Mouse (Mus musculus) layer of hippocampus, adult 8-10 months (tissue): Measurements from ENCODE around the gene Gm6176. TPM values are rescaled to one million over a fixed set of nuclear protein-coding genes. Genes with fewer than 3 reads are reported as not detected.
"Not testable (repeated sequence)": the region's sequence is repeated elsewhere in the genome, so short reads cannot be mapped to it uniquely, and the experiment has no call there.

Experiments used
- DNase-seq, 2 experiments: peaks; one replicate each; pipeline ENCODE4 v3.0.0; 2022; ENCODE audit warnings: low spot score in 2 of 2
- total RNA-seq, 4 experiments: library from RNA; stranded (reverse); gene quantifications; 2 replicates each; pipeline ENCODE4 v1.2.4; 2022

Gene Gm6176
- total RNA-seq = not detected

DNA sequence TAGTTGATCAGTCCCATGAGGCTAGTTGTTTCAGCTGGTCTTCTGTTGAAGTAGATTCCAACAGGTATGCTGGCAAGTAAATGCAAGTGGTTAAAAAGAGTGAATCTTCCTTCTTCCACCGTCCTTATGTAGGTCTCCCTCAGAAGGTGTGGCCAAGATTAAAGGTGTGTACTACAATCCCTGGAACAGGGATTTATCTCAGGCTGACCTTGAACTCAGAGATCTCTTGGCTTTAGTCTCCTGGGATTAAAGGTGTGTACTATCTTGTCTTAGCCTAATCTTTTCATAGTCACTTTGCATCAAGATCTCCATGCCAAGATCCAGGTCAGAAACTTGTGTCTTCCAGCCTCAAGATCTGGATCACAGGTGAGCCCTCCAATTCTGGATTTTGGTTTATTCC, at the start of gene Gm6176:
Gene Gm6176, minus strand, starts transcription at position 101 of the 400 bp plus-strand sequence.
- not testable (repeated sequence) for DNase-seq

DNA sequence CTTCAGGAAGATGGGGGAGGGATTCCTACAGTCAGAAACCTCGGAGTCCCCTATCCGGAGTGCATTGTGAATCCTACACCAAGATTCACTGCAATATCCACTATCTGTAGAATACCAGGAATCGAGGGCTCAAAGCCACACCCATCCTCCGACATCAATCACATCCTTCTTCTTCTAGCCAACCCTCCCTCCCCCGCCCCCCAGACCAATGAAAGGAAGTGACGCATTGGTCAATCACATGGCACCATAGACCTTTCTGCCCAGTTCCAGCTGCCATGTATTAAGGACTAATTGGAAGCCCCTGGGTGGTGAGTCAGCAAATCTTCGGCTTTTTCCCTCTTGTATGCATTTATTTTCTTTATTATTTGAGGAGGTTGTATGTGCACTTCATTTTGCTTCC, 12.7 kb upstream of the Gm6176 start, which contains the start of gene Vmn1r139:
Gene Vmn1r139, plus strand, starts transcription at position 301 of the 400 bp plus-strand sequence.
- DNase-seq = not testable (repeated sequence)

DNA sequence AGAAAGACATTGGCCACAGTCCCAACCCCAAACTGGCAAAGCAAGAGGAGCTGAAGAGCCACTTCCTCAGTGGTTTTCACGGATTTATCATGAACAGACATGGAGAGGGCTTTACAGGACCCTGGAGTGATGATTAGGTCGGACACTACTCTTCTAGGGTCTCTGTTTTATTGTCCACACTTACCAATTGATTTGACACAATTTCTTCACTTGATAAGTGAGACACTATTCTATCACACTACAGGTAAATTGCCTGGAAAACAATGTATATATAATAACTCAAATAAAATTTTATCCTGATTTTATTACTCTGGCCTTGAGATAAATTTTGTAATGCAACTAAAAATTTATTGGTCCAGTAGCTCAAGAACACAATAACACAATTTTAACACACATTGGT, 27.3 kb downstream of the Gm6176 start, which contains the start of gene Vmn1r138:
Gene Vmn1r138, minus strand, starts transcription at position 101 of the 400 bp plus-strand sequence.
- DNase-seq = not testable (repeated sequence)

Other genes with a start within 250 kb of the Gm6176 start
- gene Vmn1r135, start 224.0 kb downstream of the Gm6176 start, total RNA-seq = not detected
- not detected for gene Gm5725, start 212.0 kb downstream of the Gm6176 start, total RNA-seq
- not detected for gene Gm5891, start 135.0 kb downstream of the Gm6176 start, total RNA-seq
- gene Vmn1r137, start 61.7 kb downstream of the Gm6176 start, total RNA-seq = not detected
- gene Vmn1r138, start 27.4 kb downstream of the Gm6176 start, total RNA-seq = not detected
- gene Vmn1r139, start 12.8 kb upstream of the Gm6176 start, total RNA-seq = not detected
- gene Gm16451, start 61.9 kb upstream of the Gm6176 start, total RNA-seq = not detected
- not detected for gene Gm10666, start 78.4 kb upstream of the Gm6176 start, total RNA-seq
- not detected for gene Vmn1r142, start 107.7 kb upstream of the Gm6176 start, total RNA-seq
- not detected for gene Vmn1r143, start 133.1 kb upstream of the Gm6176 start, total RNA-seq
- not detected for gene Gm8653, start 145.0 kb upstream of the Gm6176 start, total RNA-seq
- not detected for gene Gm8453, start 173.2 kb upstream of the Gm6176 start, total RNA-seq